Mouse (Mus musculus) left cerebral cortex, adult 11 months (tissue): ENCODE measurements at regions not wholly inside any gene's neighbourhood (a gene's known extent, or its start where the extent isn't known, plus 50 kb on each side); places are given as distances from the start of the nearest gene placed in this dataset.

Experiments
- DNase-seq: peaks from one replicate; pipeline ENCODE4 v3.0.0; 2022; ENCODE audit warnings: low spot score

DNA sequence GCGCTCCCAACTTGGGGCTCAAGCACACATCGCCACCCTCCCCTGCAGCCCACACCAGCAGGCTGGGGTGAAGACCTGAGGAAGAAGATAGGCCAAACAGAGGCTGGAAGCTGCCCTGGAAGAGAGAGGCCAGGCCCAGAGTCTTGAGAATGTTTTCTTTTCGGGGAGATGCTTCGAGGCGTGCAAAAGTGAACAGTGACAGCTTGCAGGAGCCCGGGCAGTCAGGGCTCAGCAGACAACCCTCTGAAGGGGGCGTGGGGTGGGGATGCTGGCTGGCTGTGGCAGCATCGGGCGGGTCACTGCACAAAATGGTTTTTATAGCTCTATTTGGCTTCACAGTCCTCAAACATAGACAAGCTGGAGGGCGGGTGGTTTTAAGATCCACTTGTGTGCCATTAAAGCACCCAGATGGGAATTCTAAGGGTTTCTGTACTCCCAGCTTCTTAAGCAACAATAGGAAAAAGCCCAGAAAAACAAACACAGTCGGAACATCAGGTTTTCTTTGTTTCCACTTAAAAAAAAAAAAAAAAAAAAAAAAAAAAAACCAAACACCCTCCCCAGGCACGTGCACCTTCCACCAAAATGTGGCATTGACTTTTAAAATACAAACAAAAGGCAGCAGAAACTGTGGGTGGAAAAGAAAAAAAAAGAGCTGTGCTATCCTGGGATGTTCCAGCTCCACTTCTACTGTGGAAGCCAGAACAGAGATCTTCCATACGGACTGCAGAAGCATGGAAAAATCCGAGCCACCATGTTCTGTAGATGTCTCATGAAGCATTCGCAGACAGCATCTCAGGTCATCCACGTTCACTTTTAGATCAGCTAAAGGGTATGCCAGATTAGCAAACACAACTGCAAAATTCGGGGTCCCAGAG, 123.5 kb downstream of the Ly86 start:
- DNase-seq, result no peak

DNA sequence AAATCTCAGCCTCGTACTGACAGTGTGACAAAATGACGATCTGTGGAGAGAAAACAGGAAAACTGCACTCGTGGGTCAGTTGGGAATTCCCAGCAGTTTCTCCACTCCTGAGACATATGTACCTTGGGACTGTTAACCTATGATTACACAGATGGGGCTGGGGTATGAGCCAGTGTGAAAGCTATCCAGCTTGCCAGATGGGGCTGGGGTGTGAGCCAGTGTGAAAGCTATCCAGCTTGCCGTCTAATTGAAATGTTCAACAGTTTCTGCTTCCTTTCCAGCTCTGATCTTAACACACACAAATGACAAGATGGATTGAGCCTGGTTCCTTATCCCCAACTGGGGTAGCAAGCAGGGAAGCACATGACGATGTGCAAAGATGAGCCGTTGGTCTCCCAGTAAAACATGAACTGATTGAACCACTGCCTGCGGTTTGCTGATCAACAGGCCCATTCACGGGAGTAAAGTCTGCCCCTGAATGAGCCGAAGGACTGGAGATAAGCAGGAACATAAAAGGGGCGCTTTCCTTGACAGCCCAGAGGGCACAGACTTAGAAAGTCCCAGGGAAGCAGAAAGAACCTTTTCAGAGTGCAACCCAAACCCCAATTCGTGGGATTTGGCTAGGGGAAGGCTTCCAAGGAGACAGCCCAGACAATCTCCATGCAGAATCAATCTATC, 125.4 kb downstream of the Ly86 start:
- DNase-seq, result no peak

DNA sequence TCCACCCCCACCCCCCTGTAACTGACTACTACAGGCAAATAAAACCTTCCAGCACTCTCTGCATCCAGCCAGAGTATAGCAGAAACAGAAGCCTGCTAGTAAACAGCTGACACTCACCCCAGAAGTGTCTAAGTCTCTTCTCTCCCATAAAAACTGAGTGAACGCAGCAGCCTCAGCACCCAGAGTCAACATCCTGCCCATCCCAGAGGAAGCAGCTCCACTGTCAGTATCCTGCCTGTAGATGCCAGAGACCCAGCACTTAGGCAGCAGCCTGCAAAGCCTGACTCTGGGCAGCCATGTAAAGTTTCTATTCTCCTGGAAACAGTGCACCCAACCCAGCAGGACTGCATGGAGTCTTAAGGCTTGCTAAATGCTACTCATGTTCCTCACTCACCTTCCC, 128.4 kb downstream of the Ly86 start:
- DNase-seq, result no peak

DNA sequence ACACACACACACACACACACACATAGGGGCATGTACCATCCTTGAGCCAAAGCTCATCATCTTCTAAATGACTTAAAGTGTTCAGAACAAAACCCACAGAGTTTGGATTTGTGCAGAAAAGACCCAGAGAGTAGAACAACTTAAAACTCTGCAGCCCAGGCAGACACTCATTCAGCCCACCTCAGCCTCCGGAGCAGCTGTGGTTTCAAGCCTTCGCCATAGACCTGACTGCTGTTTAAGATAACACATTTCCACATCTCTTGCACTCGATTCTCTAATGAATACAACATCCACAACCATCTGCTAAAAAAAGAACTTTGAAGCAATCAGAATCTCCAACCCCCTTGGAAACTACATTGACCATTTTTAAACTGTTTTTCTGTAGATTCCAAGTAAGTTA, 130.8 kb downstream of the Ly86 start:
- DNase-seq, result no peak

DNA sequence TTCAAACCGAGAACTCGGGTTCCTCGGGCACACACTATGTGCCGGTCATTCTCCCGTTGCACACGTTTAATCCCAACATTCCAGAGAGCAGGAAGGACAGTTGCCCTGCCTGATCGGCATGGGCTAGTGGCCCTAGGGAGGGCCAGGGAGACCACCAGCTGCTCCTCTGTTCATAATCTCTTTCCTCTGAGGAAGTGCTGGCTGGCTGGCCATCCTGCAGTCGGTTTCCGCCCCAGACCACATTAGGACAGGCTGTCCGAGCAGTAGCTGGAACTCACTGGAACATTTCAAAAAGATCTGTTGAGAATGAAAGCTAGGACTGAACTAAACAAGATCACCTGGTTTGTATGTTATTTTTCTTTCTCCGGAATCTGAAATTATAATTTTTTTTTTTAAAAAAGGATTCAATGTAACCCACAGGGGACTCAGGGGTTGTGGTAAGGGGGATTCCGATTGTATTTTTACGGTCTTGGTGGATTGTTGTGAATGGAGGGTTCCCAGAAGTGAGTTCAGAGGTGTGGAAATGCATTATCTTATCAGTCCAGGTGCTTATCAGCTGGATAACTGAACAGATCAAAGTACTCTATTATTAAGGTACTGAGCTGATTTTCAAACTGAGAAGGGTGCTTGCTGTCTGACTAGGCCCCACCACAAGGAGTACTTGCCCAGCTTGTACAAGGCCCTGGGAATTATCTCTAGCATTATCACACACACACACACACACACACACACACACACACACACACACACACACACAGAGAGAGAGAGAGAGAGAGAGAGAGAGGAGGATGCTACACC, 131.4 kb downstream of the Ly86 start:
- DNase-seq, result no peak

DNA sequence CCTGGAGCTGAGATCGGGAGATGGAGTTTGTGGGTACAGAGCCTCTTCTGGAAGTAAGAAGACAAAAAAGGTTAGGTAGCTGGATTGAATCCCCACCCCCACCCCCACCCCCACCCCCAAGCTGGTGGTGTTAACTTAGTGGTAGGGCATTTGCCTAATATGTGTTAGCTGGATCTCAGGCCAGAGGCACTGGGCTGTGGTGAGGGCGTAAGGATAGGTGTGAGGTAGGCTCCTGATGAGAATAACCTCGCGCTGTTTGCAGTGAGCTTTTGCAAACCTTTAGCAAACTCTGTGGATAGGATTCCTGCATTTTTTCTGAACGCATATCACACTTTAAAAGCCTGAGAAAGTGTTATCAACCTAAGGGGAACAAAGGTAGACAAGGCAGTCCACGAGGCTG, 132.3 kb downstream of the Ly86 start:
- DNase-seq, result no peak

DNA sequence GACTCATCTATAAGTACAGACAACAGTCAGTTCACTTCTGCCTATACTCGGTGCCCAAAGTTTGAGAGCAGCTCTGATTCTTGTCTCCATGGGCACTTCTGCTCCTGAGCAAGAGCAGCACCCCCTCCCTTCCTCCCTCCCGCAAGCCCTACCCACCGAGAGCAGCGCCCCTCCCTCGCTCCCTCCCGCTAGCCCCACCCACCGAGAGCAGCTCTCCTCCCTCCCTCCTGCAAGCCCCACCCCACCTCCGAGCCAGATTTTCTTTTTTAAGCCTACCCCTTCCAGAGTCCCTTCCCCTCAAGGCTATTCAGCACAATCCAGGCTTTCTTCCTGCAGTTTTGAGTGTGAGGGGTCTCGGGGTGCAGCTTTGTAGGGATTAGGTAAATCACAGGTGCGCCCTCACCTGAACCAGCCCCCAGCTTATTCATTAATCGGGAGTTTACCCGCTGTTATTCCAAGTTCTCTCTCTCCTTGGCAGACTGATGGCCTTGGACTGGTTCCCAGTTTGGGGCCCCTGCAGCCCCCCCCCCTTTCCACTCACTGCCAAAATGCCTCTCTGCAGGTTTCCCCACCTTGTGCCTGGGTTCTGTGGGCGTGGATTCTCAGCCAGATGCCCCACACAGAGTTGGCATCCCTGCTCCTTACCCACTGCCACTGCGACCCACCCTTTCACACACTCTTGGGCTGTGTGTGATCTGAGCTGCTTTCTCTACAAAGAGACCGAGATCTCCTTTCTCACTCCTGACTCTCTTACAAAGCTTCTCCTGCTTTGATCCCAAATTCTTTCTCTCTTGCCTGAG, 132.9 kb downstream of the Ly86 start:
- no peak for DNase-seq

DNA sequence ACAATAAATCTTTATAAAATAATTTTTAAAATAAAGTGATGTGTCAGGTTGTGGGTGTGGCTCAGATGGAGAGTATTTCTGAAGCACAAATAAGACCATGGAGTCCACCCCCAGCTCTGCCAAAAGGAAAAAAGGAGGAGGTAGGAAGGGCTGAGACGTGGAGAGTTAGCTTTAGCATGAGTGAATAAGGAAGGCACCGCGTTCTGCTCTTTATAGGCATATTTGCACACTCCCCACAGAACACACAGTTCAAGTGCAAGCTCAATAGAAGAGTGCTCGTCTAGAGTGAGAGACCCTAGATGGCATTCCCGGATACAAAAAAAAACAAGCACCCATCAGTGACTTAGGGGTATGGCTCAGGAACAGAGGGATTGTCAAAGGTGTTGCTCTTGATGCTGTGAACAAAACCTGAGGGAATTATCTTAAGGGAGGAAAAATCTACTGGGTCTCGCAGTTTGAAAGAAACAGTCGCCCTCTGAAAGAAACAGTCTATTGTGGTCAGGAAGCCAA, 134.2 kb downstream of the Ly86 start:
- DNase-seq, result no peak

DNA sequence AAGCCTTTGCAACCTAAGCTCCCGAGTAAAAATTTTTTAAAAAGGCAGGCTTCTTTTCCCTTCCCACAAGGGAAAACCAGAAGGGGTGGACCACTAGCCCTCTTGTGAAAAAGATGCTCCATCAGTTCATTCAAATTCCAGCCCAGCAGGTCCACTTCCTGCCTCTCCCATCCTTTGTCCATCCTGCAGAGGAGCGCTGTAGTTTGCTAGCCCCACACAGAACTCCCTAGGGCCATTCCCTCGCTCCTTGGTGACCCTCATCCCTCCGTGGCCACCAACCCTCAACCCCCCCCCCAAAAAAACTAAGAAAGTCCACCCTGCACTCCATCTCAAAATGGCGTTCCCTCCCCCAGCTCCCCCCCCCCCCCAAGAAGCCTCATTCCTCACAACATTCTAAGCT, 136.5 kb downstream of the Ly86 start:
- DNase-seq, result no peak

DNA sequence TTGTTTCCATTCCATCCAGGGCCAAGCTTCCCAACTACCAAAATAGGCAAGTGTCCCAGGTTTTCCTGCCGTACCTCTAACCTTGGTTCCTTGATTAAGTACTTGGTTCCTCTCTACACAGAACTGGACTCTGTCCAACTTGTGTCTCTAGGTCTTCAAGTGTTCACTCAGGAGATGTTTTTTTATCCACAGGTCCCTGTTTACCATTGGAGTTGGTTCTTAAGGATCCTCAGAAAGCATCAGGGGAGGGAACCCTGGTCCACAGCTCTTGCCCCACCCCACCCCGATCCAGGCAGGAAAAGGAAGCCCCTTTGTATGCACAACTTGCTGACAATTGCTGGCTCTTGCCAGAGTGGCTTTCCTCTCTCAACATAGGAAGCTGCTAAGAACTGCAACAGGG, 137.0 kb downstream of the Ly86 start:
- DNase-seq, result no peak

DNA sequence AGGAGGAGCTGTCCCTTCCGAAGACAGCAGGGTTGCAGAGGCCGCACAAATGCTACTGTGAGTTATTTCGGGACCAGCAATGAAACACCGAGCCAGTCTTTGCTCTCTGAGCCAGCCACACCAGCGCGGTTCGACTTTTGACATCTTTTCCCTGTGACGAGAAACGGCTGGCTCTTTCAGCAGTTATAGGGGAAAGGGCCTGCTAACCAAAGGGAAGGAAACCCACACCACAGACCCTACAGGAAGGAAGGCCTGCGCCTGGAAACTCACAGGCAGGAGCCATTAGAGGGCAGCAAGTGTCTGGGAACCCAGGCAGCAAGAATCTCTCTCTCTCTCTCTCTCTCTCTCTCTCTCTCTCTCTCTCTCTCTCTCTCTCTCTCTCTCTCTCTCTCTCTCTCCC, 137.6 kb downstream of the Ly86 start:
- no peak for DNase-seq

DNA sequence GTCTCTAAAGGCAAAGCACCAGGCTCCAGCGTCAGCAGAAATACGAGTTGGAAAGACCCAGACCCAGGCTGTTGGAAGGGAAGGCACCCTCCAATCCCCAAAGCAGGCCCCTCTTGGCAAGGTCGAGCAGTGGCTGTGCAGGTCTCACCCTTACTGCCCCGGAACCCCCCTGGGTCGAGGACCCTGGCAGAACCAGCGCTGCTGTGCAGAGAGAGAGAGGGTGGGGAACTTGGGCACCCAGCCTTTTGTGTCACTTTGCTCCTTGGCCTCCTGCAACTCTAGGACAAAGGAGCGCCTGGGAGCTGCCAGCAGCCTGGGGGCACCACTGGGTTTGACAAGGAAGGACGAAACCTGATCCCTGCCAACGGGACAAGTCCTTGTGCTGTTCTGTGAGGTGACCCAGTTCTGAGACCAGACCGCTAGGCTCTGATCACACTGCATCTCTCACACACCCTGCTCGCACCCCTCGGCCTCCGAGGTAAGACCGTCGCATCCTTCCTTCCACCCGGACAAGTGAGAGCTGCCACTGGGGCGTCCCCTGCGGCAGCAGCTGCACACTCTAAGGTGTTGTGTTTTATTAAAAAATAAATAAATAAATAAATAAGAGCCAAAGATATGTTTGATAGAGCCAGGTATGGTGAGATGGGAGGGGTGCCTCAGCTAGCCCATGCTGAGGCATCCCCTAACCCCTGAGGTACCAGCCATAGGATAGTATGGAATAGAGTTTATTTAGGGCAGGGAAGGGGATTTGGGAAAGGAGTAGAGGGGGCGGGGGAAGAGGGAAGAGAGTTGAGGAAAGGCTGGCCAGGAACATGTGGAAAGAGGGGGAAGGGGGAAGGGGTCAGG, 138.2 kb downstream of the Ly86 start:
- DNase-seq, result no peak

DNA sequence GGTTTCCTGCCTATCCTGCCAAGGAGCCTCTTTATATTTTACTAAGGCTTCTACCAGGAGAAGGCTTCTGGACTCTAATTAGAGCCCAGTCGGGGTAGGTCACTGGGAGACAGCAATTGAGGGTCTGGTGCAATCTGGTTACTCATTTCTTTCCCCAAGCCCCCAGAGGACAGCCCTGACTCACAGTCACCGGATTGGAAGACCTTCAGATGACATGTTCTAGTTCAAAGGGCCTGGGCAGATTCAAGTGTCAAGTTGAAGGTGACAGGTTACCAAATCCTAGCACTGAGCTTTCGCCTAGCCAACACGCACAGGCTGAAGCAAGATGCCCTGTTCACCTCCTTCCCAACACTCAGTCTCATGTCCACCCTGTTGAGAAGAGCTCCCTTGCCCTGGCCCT, 139.6 kb downstream of the Ly86 start:
- DNase-seq, result no peak

DNA sequence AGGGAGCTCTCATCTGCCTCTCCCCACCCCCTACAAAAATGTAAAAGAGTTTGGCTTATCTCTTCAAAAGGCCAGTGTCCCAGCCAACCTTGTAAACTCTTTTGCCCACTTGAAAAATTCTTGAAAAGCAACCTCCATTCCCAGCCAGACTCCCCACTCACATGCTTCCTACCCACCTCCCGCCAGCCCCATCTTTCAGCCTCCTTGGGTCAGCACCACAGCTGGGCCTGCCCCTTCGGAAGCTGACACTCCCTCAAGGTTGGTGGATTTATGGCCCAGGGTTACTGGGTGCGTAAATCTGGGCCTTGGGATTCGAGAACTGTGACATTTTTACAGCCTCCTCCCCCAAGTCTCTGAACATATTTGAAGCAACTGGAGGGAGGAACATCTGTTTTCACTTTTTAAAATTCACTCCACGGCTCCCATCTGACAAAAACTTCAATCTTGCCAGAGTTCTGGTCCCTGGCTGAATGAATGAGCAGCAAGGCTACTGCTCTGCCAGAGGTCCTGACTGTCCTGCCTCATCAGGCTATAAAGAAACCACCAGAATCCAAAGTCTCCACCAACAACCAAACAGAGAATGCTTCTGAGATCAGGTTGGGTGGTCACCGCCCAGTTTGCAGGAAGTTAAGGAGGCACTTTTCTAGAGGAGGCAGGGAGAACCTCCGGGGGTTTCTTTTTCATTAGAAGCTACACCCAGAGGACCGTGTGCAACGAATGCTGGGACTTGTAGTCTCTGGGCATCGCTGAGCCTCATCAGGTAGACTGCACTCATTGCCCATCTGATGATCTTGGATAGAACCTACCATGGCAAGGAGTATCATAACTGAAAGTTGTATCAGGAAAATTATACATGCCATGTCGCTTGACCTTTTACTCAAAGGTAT, 147.3 kb downstream of the Ly86 start:
- DNase-seq, result no peak

DNA sequence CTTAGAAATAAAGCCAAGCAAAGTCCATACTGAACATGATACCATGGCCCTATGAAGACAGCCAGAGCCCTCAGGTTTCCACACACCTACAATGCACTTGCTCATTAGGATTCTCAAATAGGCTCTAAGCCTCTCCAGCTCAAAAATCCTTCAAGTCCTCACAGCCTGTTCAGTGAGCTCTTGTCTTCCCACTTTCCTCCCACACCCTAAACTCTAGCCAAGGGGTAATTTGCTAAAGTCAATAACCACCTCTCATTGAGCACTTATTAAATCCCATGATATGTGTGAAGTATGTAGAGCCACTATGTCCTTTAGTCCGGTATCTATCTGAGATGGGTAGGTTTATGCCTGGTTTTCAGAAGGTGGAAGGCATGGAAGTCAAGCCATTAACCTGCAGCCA, 148.3 kb downstream of the Ly86 start:
- DNase-seq, result no peak

DNA sequence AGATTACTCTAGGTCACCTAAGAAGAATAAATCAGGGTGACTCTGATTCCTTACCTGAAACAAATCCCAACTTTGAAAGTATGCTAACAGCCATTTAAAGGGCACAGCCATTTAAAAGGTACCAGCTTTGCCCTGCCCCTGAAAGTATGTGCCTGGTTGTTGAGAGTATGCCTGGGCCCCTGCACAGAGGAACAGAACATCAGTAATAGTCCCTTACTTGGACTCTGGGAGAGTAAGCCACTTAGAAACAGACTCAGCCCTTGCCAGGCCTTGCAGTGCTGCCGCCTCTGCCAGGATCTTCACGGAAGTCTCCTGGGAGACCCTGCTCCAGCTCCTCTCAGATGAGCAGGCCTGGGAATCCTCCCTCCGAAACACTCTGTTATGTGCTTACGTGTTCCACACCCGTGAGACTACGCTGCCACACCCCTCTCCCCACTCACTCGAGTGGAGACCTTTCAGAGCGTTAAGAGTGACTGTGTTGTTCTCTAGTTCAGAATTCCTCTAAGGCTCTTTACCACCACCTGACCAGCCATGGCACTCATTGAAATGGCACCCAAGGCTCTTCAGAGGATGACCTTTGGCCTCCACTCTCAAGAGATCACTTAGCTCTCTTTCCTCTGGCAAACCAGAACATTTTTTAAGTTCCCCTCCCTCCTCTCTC, 150.4 kb downstream of the Ly86 start:
- DNase-seq, result no peak

DNA sequence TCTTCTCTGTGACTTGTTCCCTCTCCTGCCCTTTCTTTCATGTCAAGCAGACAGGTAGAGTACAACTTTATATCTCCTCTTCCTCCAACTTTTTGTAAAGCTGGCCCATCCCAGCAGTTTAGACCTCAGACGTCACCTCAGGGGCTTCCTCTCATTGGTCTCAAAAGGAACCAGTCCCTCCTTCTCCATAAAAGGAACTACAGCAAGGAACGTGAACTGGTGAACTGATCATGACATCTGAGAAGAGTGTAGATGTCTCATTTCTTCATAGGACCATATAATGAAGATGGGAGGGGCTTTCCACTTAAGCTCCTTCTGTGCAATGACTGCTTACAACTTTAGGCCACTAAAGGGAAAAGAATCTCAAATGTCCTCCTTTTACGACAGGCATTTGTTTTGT, 153.0 kb downstream of the Ly86 start:
- no peak for DNase-seq

DNA sequence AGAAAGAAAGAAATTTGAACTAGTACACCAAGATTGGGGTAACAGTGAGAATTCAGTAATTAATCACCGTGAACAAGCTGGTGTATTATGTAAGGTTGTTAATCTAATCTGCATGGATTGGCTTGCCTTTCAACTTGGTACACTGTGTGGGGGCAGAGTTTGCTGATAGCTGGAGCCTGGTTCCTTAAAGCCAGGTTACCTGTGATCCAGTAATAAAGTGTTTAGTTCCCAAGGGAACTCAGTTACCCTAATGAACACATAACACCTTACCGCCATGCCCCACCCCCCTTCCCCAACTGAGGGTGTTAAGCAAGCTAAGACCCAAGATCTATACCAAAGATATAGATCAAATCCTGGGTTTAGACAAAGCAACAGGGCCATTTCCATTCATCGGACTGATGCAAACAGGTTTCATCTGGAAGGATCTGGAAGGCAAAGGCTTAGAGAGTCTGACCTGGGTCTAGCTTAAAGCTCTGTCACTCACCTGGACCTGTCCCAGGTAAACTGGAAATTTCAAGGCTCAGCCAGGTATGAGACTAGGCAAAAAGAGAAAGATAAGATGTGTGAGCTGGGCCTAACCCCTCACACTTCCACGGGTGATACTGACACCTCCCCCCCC, 155.8 kb downstream of the Ly86 start:
- no peak for DNase-seq

DNA sequence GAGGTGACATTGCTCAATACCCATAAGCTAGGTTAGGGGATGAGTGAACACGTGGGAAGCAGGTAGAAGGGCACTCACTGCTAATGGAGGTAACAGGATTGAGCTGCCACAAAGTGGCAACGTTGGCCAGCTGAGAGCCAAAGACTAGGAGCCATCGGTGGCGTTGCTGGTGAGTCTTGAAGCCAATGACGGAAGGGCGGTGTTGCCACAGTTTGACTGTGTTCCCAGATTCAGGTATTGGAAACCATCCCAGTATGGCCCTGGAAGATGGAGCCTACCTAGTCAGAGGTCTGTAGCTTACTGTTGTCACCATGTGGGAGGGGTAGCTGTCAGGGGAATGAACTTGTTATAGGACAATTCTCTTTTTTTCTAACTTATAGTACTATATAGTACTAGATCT, 158.4 kb downstream of the Ly86 start:
- DNase-seq, result no peak
